Mouse (Mus musculus): Measurements from ENCODE around the gene Coro7. TPM values are rescaled to one million over a fixed set of nuclear protein-coding genes. Genes with fewer than 3 reads are reported as not detected.

The Coro7 gene
- total RNA-seq, 1 experiment: 14.4 TPM

GRCm38 (mm10) chr16:4648416-4649023, 31.1 kb downstream of the Coro7 start:
- H3K4me1 ChIP-seq (ENCODE audit: control insufficient read depth in 2 of 2, insufficient read depth in 2 of 2, low read length in 2 of 2, poor library complexity in 1 of 2): peaks cover 0 to 12% of the 10 kb centered on the region in 2 experiments; a peak in 1 of 4 replicates
- peak overlapping the region; percentile 1 to 19; a peak in 3 of 4 replicates for H3K4me3 ChIP-seq (ENCODE audit: insufficient read depth in 1 of 2, low read depth in 1 of 2, low read length in 2 of 2, poor library complexity in 1 of 2, severe bottlenecking in 1 of 2)
- H3K9ac ChIP-seq (ENCODE audit: insufficient read depth, low read depth, low read length, poor library complexity, severe bottlenecking): peak overlapping the region; percentile 12; the same call in 1 of the 2 replicates
- in situ Hi-C loops (cut with MboI; ENCODE audit: low sequenced_read_pairs in 2 of 2, unreplicated experiment in 2 of 2): no loop called here
- no peak overlapping the region for H3K27ac ChIP-seq (ENCODE audit: insufficient read depth, low read depth, low read length, poor library complexity, severe bottlenecking)
- TF ChIP-seq ZC3H11A (IDR thresholded peaks at IDR 0.05; ENCODE audit: borderline replicate concordance, low read depth, low read length): no peak
- 0 out of 2 replicates have a peak, but pooled peaks have one; percentile 22 for TF ChIP-seq HCFC1 (IDR thresholded peaks at IDR 0.05; ENCODE audit: borderline replicate concordance, insufficient read depth, low read length)
- H3K36me3 ChIP-seq (ENCODE audit: control insufficient read depth, insufficient read depth, low read length, poor library complexity, severe bottlenecking): peaks cover 8% of the 10 kb centered on the region; the same call in 1 of the 2 replicates
- H3K9me3 ChIP-seq (ENCODE audit: control insufficient read depth, insufficient read depth, low read depth, low read length): no peaks in the 10 kb centered on the region
- DNase-seq (ENCODE audit: low read depth, low spot score): no peak

GRCm38 (mm10) chr16:4647651-4648141, 31.9 kb downstream of the Coro7 start:
- Histone ChIP-seq H3K36me3 (ENCODE audit: control insufficient read depth, insufficient read depth, low read length, poor library complexity, severe bottlenecking) (peaks cover 8% of the 10 kb centered on the region; the same call in 1 of the 2 replicates), H3K9me3 (ENCODE audit: control insufficient read depth, insufficient read depth, low read depth, low read length) (no peaks in the 10 kb centered on the region), H3K4me1 (ENCODE audit: control insufficient read depth in 2 of 2, insufficient read depth in 2 of 2, low read length in 2 of 2, poor library complexity in 1 of 2) (peaks cover 0 to 15% of the 10 kb centered on the region in 2 experiments; a peak in 1 of 4 replicates), H3K9ac (ENCODE audit: insufficient read depth, low read depth, low read length, poor library complexity, severe bottlenecking) (no peak overlapping the region), H3K27ac (ENCODE audit: insufficient read depth, low read depth, low read length, poor library complexity, severe bottlenecking) (no peak overlapping the region), H3K4me3 (ENCODE audit: insufficient read depth in 1 of 2, low read depth in 1 of 2, low read length in 2 of 2, poor library complexity in 1 of 2, severe bottlenecking in 1 of 2) (no peak overlapping the region)
- in situ Hi-C loops (cut with MboI; ENCODE audit: low sequenced_read_pairs in 2 of 2, unreplicated experiment in 2 of 2): no loop called here
- DNase-seq (ENCODE audit: low read depth, low spot score): no peak
- no peak for TF ChIP-seq MAFK (IDR thresholded peaks at IDR 0.05; ENCODE audit: insufficient read depth, low read depth, low read length)
- TF ChIP-seq HCFC1 (IDR thresholded peaks at IDR 0.05; ENCODE audit: borderline replicate concordance, insufficient read depth, low read length): no peak
- TF ChIP-seq CHD2 (IDR thresholded peaks at IDR 0.05; ENCODE audit: low read depth, low read length): no peak
- no peak for TF ChIP-seq ZNF384 (IDR thresholded peaks at IDR 0.05; ENCODE audit: low read depth, low read length)

- TF ChIP-seq MAFK (IDR thresholded peaks at IDR 0.05; ENCODE audit: insufficient read depth, low read depth, low read length) (no peak), ZNF384 (IDR thresholded peaks at IDR 0.05; ENCODE audit: low read depth, low read length) (no peak), ZC3H11A (IDR thresholded peaks at IDR 0.05; ENCODE audit: borderline replicate concordance, low read depth, low read length) (no peak), HCFC1 (IDR thresholded peaks at IDR 0.05; ENCODE audit: borderline replicate concordance, insufficient read depth, low read length) (no peak), CHD2 (IDR thresholded peaks at IDR 0.05; ENCODE audit: low read depth, low read length) (no peak)
- no peaks in the 10 kb centered on the region for H3K9me3 ChIP-seq (ENCODE audit: control insufficient read depth, insufficient read depth, low read depth, low read length)
- H3K9ac ChIP-seq (ENCODE audit: insufficient read depth, low read depth, low read length, poor library complexity, severe bottlenecking): no peak overlapping the region
- peaks cover 0 to 15% of the 10 kb centered on the region in 2 experiments; a peak in 1 of 4 replicates for H3K4me1 ChIP-seq (ENCODE audit: control insufficient read depth in 2 of 2, insufficient read depth in 2 of 2, low read length in 2 of 2, poor library complexity in 1 of 2)
- H3K4me3 ChIP-seq (ENCODE audit: insufficient read depth in 1 of 2, low read depth in 1 of 2, low read length in 2 of 2, poor library complexity in 1 of 2, severe bottlenecking in 1 of 2): no peak overlapping the region
- H3K36me3 ChIP-seq (ENCODE audit: control insufficient read depth, insufficient read depth, low read length, poor library complexity, severe bottlenecking): peaks cover 3% of the 10 kb centered on the region; the same call in 1 of the 2 replicates
- H3K27ac ChIP-seq (ENCODE audit: insufficient read depth, low read depth, low read length, poor library complexity, severe bottlenecking): no peak overlapping the region
- DNase-seq (ENCODE audit: low read depth, low spot score): no peak
- in situ Hi-C loops (cut with MboI; ENCODE audit: low sequenced_read_pairs in 2 of 2, unreplicated experiment in 2 of 2): no loop called here
Observed at GRCm38 (mm10) chr16:4646831-4647230, 32.7 kb downstream of the Coro7 start.

- Histone ChIP-seq H3K4me1 (ENCODE audit: control insufficient read depth in 2 of 2, insufficient read depth in 2 of 2, low read length in 2 of 2, poor library complexity in 1 of 2) (peaks cover 0 to 21% of the 10 kb centered on the region in 2 experiments; a peak in 1 of 4 replicates), H3K36me3 (ENCODE audit: control insufficient read depth, insufficient read depth, low read length, poor library complexity, severe bottlenecking) (no peaks in the 10 kb centered on the region; the same call in 1 of the 2 replicates), H3K9ac (ENCODE audit: insufficient read depth, low read depth, low read length, poor library complexity, severe bottlenecking) (no peak overlapping the region)
Observed at GRCm38 (mm10) chr16:4645867-4646266, 33.7 kb downstream of the Coro7 start.

More at GRCm38 (mm10) chr16:4645867-4646266, 33.7 kb downstream of the Coro7 start:
- no peak for DNase-seq (ENCODE audit: low read depth, low spot score)
- Histone ChIP-seq H3K9me3 (ENCODE audit: control insufficient read depth, insufficient read depth, low read depth, low read length) (no peaks in the 10 kb centered on the region), H3K27ac (ENCODE audit: insufficient read depth, low read depth, low read length, poor library complexity, severe bottlenecking) (no peak overlapping the region), H3K4me3 (ENCODE audit: insufficient read depth in 1 of 2, low read depth in 1 of 2, low read length in 2 of 2, poor library complexity in 1 of 2, severe bottlenecking in 1 of 2) (no peak overlapping the region)
- in situ Hi-C loops (cut with MboI; ENCODE audit: low sequenced_read_pairs in 2 of 2, unreplicated experiment in 2 of 2): no loop called here
- TF ChIP-seq CHD2 (IDR thresholded peaks at IDR 0.05; ENCODE audit: low read depth, low read length): no peak

All from ES-E14 (cell line).